Mouse (Mus musculus) lung, postnatal 0 days (tissue): Measurements from ENCODE around the gene Hist2h2aa2. TPM values are rescaled to one million over a fixed set of nuclear protein-coding genes. Genes with fewer than 3 reads are reported as not detected.
"Not testable (repeated sequence)": the region's sequence is repeated elsewhere in the genome, so short reads cannot be mapped to it uniquely, and the experiment has no call there.

Experiments
- ATAC-seq: fragments of 200-750 bp; cut with Nextera tagmentation; 2 replicates; pipeline ENCODE4 v1.8.0; 2017; ENCODE audit warnings: moderate library complexity
- DNase-seq: peaks from one replicate; pipeline ENCODE4 v3.0.0-alpha.2; 2016; ENCODE audit warnings: low spot score
- H3K27ac ChIP-seq: fragments of 300-500 bp; sonication (generic); 2 replicates; pipeline ENCODE4 v1.5.1; 2014; ENCODE audit warnings: antibody characterized with exemption, mild to moderate bottlenecking, low read length, mixed read lengths
- H3K27me3 ChIP-seq: fragments of 300-500 bp; sonication (generic); replicated peaks from 2 replicates; pipeline ENCODE4 v1.6.1; 2014; ENCODE audit warnings: low read length, mixed read lengths; ENCODE audit not compliant: insufficient read depth
- H3K36me3 ChIP-seq: fragments of 300-500 bp; sonication (generic); 2 replicates; pipeline ENCODE4 v1.6.1; 2014; ENCODE audit warnings: low read length, mixed read lengths; ENCODE audit not compliant: insufficient read depth
- H3K4me1 ChIP-seq: fragments of 300-500 bp; sonication (generic); 2 replicates; pipeline ENCODE4 v1.6.1; 2014; ENCODE audit warnings: antibody characterized with exemption, low read depth, low read length, mixed read lengths; ENCODE audit not compliant: insufficient read depth
- H3K4me2 ChIP-seq: fragments of 300-500 bp; sonication (generic); replicated peaks from 2 replicates; pipeline ENCODE4 v1.6.1; 2014; ENCODE audit warnings: low read depth, mild to moderate bottlenecking, low read length, moderate library complexity, mixed read lengths
- H3K4me3 ChIP-seq: fragments of 300-500 bp; sonication (generic); 2 replicates; pipeline ENCODE4 v1.5.1; 2014; ENCODE audit warnings: low read depth, low read length
- H3K9ac ChIP-seq: fragments of 300-500 bp; sonication (generic); replicated peaks from 2 replicates; pipeline ENCODE4 v1.6.1; 2014; ENCODE audit warnings: low read depth, mild to moderate bottlenecking
- H3K9me3 ChIP-seq: fragments of 300-500 bp; sonication (generic); 2 replicates; pipeline ENCODE4 v1.6.1; 2016; ENCODE audit warnings: low read length, mixed read lengths
- CTCF ChIP-seq: IDR thresholded peaks from 2 replicates; pipeline ENCODE4 v1.5.1; 2016; ENCODE audit warnings: antibody characterized with exemption, mild to moderate bottlenecking
- EP300 ChIP-seq: IDR thresholded peaks from 2 replicates; pipeline ENCODE4 v1.6.1; 2016; ENCODE audit warnings: antibody characterized with exemption, mild to moderate bottlenecking, control low read depth
- WGBS: fragments of 180-500 bp; shearing (Covaris S2); extraction: QIAGEN DNeasy Blood & Tissue Kit; methylation state at CpG from one replicate; pipeline ENCODE4 v1.1.7; 2014; 5-methylcytosine and 5-hydroxymethylcytosine counted together
- polyA plus RNA-seq: library from polyadenylated mRNA; unstranded; fragments of >200 nt; fragmentation: Nextera tagmentation; extraction: Ambion mirVana; gene quantifications from 2 replicates; pipeline ENCODE4 v1.2.1, GENCODE M21; 2015

Hist2h2aa2 gene
- polyA plus RNA-seq = 168 and 196 TPM in 2 replicates

GRCm38 (mm10) chr3:96239949-96240798, at the start of gene Hist2h2aa2:
Hist2h2aa2 (minus strand) TSS chr3:96240276.
- not testable (repeated sequence) for H3K9me3 ChIP-seq, H3K36me3 ChIP-seq, H3K27me3 ChIP-seq
- peak; percentile 89 for DNase-seq
- 4% methylated on average over 28 of the region's 85 CpGs for WGBS
- Histone ChIP-seq H3K27ac (peak within 1 kb of the TSS; percentile 78), H3K4me3 (peak within 1 kb of the TSS; percentile 28; the same call in 1 of the 2 replicates), H3K9ac (peak within 1 kb of the TSS; percentile 36), H3K4me2 (peak within 1 kb of the TSS; percentile 38), H3K4me1 (peaks cover 13% of the 10 kb centered on the region)
- peak; percentile 83 for ATAC-seq

- Histone ChIP-seq H3K4me3 (no peak overlapping the region), H3K27me3 (no peaks in the 10 kb centered on the region), H3K4me2 (no peak overlapping the region), H3K9ac (no peak overlapping the region), H3K9me3 (no peaks in the 10 kb centered on the region), H3K27ac (no peak overlapping the region), H3K4me1 (no peaks in the 10 kb centered on the region), H3K36me3 (no peaks in the 10 kb centered on the region)
- 60% methylated on average over 3 of the region's 3 CpGs for WGBS
- DNase-seq (no peak), ATAC-seq (no peak)
- TF ChIP-seq EP300 (no peak), CTCF (no peak)
Measured at GRCm38 (mm10) chr3:96289201-96289600, 49.1 kb upstream of the Hist2h2aa2 start.

- not testable (repeated sequence) for ATAC-seq, H3K4me1 ChIP-seq, H3K27ac ChIP-seq, H3K9ac ChIP-seq, H3K27me3 ChIP-seq, H3K4me3 ChIP-seq, H3K4me2 ChIP-seq, DNase-seq, H3K36me3 ChIP-seq, H3K9me3 ChIP-seq
- TF ChIP-seq CTCF = peak; percentile 89
- WGBS = 87% methylated on average over 11 of the region's 11 CpGs
Measured at GRCm38 (mm10) chr3:96287334-96287733, 47.3 kb upstream of the Hist2h2aa2 start.

GRCm38 (mm10) chr3:96284457-96284856, 44.4 kb upstream of the Hist2h2aa2 start:
- DNase-seq = peak; percentile 64
- Histone ChIP-seq H3K4me3 (no peak overlapping the region), H3K4me1 (no peaks in the 10 kb centered on the region), H3K4me2 (no peak overlapping the region), H3K27me3 (no peaks in the 10 kb centered on the region), H3K36me3 (no peaks in the 10 kb centered on the region), H3K27ac (no peak overlapping the region), H3K9me3 (no peaks in the 10 kb centered on the region), H3K9ac (no peak overlapping the region)
- peak; percentile 65 for TF ChIP-seq CTCF
- TF ChIP-seq EP300 = no peak
- ATAC-seq = no peak
- 16% methylated on average over 4 of the region's 4 CpGs for WGBS

GRCm38 (mm10) chr3:96280660-96281059, 40.6 kb upstream of the Hist2h2aa2 start:
- Histone ChIP-seq H3K27me3 (no peaks in the 10 kb centered on the region), H3K36me3 (no peaks in the 10 kb centered on the region), H3K4me2 (no peak overlapping the region), H3K4me1 (peaks cover 3% of the 10 kb centered on the region; the same call in 1 of the 2 replicates), H3K9ac (no peak overlapping the region), H3K4me3 (no peak overlapping the region), H3K9me3 (no peaks in the 10 kb centered on the region), H3K27ac (no peak overlapping the region)
- DNase-seq (no peak), ATAC-seq (no peak)
- no peak for TF ChIP-seq EP300
- peak; percentile 24; the same call in 1 of the 2 replicates for TF ChIP-seq CTCF
- WGBS = 51% methylated on average over 6 of the region's 6 CpGs

- peaks cover 3% of the 10 kb centered on the region; the same call in 1 of the 2 replicates for H3K4me1 ChIP-seq
- no peaks in the 10 kb centered on the region for H3K9me3 ChIP-seq
- DNase-seq = peak; percentile 93
- peak overlapping the region; percentile 45 for H3K4me3 ChIP-seq
- H3K4me2 ChIP-seq = peak overlapping the region; percentile 73
- no peaks in the 10 kb centered on the region for H3K36me3 ChIP-seq
- H3K27me3 ChIP-seq = no peaks in the 10 kb centered on the region
- peak; percentile 83 for TF ChIP-seq CTCF
- TF ChIP-seq EP300 = no peak
- H3K9ac ChIP-seq = no peak overlapping the region
- peak overlapping the region; percentile 43 for H3K27ac ChIP-seq
- WGBS = under 1% methylated on average over 49 of the region's 49 CpGs
- ATAC-seq = peak; percentile 97
Measured at GRCm38 (mm10) chr3:96277800-96278624, 37.9 kb upstream of the Hist2h2aa2 start.
